Mouse (Mus musculus) CD4-positive, CD25-positive, alpha-beta regulatory T cell, adult 2 months (primary cell): ENCODE data around the gene Fyb2.

Source experiments
- DNase-seq: peaks from one replicate; pipeline ENCODE4 v3.0.0-alpha.2; 2012; ENCODE audit warnings: low read depth, low spot score

Fyb2 gene

DNA sequence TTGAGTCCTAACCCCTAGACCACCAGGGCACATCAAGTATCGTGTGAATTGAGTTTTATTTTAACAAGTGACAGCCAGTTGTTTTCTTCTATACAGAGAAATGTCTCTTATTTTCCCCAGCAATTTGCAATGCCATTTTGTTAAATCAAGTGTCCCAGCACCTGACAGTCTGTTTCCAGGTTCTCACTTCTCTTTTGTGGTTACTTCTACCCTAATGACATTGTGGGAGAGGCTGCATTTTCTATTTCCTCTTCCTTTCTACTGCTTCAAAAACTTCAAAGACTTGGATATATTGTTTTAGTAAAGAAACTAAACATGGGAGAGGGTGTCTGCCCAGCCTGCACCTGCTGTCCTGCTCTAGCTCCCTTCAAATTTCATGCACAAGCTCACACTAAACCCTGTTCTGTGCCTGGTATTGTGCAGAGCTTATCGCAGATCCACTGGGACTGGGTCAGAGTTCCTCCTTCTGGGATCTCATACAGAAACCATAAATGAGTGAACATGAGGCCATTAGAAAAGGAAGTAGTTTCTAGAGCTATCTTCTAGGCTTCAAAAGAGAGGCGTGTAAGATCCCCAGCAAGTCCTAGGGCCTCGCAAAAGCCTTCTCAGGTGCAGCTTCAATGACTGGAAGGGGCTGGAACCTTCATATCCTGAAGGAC lies 94.2 kb downstream of the Fyb2 start:
- no peak for DNase-seq

DNA sequence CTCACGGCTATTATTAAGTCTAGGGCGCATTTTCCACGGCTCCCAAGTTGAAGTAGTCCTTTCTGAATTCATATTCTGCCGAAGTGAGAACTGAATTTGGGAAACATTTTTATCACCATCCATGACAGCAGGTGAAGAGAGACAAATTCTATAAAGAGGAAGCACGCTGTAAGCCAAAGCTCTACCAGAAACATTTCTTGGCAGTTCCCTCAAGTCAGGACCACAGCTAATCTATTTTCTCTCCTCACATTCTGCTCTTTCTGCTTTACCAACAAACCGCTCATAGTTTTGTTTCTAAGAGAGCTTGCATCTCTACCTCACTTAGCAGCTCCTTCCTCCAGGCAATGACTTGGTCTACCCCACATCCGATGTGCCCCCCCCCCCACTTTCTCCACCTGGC lies 100.5 kb downstream of the Fyb2 start:
- no peak for DNase-seq

DNA sequence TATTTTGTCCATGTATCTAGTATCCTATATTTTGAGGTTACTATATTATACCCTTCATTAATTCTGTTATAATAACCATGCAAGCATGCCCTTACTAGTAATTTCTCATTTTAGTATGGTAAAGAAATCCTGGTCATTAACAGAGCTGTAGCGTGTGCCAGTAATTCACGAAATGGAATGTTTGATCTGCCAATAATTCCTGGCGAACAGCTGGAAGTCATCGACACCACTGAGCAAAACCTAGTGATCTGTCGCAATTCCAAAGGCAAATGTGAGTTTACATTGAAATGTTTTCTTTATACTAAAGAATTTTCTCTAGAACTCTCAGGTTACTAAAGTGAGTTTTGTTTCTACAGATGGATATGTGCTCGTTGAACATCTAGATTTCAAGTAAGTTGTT lies 102.2 kb downstream of the Fyb2 start:
- DNase-seq: no peak

- DNase-seq: no peak
These were observed 102.9 kb downstream of the Fyb2 start for GRCm38 (mm10) chr4:105016006-105016613.

GRCm38 (mm10) chr4:105027278-105027677 lies 114.0 kb downstream of the Fyb2 start:
- DNase-seq: no peak

GRCm38 (mm10) chr4:105031104-105031503 lies 117.8 kb downstream of the Fyb2 start:
- DNase-seq: no peak

- no peak for DNase-seq
These were observed 119.9 kb downstream of the Fyb2 start for GRCm38 (mm10) chr4:105033153-105033552.

DNA sequence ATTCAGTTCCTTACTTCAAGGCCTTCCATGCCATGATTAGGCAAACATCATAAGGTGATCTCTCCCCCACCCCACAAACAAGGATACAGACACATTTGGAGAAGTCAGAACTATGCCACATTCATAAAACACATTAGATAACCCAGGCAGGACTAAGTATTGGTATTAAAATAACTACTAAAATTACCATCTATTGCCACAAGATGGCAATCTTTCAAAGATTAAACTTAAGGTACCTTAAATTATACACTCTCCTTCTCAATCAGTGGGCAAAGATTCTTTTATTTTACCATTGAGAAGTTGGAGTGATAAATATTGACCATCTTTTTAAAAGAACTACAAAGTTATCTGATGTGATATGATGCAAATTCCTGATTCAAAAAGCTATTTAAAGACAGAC lies 121.0 kb downstream of the Fyb2 start:
- DNase-seq: no peak

DNA sequence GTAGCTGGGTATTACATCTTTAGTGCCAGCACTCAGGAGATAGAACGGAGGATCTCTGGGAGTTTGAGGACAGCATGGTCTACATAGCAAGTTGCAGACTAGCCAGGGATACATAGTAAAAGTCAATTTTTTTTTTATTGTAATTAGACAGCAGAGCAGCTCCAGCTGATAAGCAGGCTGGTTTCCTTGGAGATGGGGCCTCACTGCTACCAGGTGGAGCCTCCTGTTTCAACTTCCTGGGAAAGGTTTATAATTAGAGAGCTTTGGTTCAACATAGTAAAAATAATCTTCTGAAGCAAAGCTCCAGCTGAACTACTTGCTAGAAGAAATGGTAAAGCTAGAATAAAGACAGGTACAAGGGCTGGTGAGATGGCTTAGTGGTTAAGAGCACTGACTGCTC lies 136.8 kb downstream of the Fyb2 start:
- no peak for DNase-seq

DNA sequence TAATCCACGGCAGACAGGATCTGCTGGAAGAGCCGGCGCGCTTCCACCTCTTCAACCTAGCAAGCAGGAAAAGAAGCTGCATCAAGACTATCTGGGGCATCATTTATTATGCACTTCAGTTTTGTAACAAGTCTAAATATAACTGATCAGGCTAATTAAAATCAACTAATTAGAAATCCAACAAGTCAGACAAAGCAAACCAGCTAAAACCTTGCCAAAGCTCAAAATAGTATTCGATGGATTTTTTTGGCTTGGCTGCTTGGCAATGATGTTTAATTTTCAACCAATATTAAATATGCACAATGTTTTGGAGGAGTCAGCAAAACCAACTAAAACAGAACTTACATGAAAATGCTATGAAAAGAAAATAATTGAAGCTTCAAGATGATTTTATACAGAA lies 138.0 kb downstream of the Fyb2 start:
- no peak for DNase-seq
